Mouse (Mus musculus): ENCODE results near the gene Smad1. TPM values are rescaled to one million over a fixed set of nuclear protein-coding genes. Genes with fewer than 3 reads are reported as not detected.
"Not testable (repeated sequence)": the region's sequence is repeated elsewhere in the genome, so short reads cannot be mapped to it uniquely, and the experiment has no call there.

Gene Smad1
- polyA plus RNA-seq (2014; fragmentation: Nextera tagmentation; extraction: Ambion mirVana): 64.2 and 66.5 TPM in 2 replicates

DNA sequence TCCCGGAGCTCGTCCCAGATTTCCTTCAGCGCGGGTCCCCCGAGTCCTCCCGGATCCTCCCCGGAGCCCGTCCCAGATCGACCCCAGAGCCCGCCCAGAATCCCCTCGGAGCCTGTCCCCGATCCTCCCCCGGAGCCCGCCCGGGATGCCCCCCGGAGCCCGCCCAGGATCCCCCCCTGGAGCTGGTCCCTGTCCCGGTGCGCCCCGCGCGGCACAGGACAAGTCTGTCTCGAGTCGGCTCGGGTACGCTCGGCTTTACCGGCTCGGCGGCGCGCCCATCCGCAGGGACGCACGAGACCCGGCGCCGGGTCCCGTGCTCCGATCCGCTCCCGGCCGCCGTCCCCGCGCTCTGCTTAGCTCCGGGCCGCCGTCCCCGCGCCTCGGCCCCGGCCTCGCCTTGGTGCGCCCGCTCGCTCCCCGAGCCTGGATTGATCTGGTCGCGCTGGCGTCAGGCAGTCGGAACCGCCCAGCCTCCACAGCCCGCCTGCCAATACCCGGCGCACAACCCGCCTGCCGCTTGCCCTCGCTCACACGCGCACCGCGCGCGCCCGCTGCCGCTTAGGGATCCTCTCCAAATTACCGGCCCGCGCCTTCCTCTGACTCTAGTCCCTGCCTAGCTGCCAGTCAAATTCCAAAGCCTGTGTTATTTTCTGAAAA is at the start of gene Smad1:
Gene Smad1 (minus strand): TSS at position 525 of the 657 bp plus-strand sequence.
- peak within 1 kb of the TSS; percentile 97 for H3K9ac ChIP-seq (ENCODE audit: low read length)
- peak within 1 kb of the TSS; percentile 86 for H3K4me3 ChIP-seq (ENCODE audit: low read depth, low read length)
- no peaks in the 10 kb centered on the region for H3K36me3 ChIP-seq (ENCODE audit: control insufficient read depth, insufficient read depth, low read length)
- H3K4me1 ChIP-seq (ENCODE audit: control insufficient read depth, insufficient read depth, low read length): peaks cover 13% of the 10 kb centered on the region
- no peaks in the 10 kb centered on the region for H3K27me3 ChIP-seq (replicated peaks; ENCODE audit: control insufficient read depth, insufficient read depth, low read length)
- no peaks in the 10 kb centered on the region for H3K9me3 ChIP-seq (replicated peaks; ENCODE audit: control insufficient read depth, low read length)
- under 1% methylated on average over 58 of the region's 80 CpGs for WGBS
- ATAC-seq: peak; percentile 95
- DNase-seq (ENCODE audit: low spot score): peak; percentile 96
- H3K4me2 ChIP-seq (ENCODE audit: low read length): peak within 1 kb of the TSS; percentile 79
- peak within 1 kb of the TSS; percentile 97 for H3K27ac ChIP-seq (ENCODE audit: low read depth, low read length)

DNA sequence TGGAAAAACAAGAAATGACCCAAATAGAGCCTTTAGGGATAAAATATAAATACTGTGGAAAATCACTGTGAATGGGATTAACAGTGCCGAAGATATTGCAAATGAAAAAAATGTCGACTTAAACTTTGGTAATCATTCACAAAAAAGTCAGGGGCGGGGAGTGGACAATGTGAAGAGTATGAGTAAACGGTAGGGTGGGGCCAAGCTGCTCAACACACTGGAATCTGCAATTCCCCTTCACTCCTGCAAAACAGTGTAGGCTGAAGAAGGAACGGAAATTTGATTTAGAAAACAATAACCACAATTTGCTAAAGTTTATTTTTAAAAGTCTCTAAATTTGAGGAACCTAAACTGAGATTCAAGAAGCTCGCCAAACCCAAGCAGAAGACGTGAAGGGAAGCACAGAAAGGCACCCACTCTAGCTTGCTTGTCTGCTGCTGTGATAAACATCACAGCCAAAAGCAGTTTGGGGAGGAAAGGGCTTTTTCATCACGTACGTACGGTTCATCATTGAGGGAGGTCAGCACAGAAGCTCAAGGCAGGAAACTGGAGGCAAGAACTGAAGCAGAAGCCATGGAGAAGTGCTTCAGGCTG is 48.0 kb upstream of the Smad1 start:
- Histone ChIP-seq H3K27me3 (replicated peaks; ENCODE audit: control insufficient read depth, insufficient read depth, low read length) (no peaks in the 10 kb centered on the region), H3K9ac (ENCODE audit: low read length) (no peak overlapping the region), H3K27ac (ENCODE audit: low read depth, low read length) (no peak overlapping the region), H3K4me2 (ENCODE audit: low read length) (no peak overlapping the region), H3K36me3 (ENCODE audit: control insufficient read depth, insufficient read depth, low read length) (no peaks in the 10 kb centered on the region), H3K9me3 (replicated peaks; ENCODE audit: control insufficient read depth, low read length) (no peaks in the 10 kb centered on the region), H3K4me1 (ENCODE audit: control insufficient read depth, insufficient read depth, low read length) (no peaks in the 10 kb centered on the region), H3K4me3 (ENCODE audit: low read depth, low read length) (no peak overlapping the region)
- ATAC-seq (no peak), DNase-seq (ENCODE audit: low spot score) (no peak)
- WGBS: 90% methylated on average over 10 of the region's 10 CpGs

DNA sequence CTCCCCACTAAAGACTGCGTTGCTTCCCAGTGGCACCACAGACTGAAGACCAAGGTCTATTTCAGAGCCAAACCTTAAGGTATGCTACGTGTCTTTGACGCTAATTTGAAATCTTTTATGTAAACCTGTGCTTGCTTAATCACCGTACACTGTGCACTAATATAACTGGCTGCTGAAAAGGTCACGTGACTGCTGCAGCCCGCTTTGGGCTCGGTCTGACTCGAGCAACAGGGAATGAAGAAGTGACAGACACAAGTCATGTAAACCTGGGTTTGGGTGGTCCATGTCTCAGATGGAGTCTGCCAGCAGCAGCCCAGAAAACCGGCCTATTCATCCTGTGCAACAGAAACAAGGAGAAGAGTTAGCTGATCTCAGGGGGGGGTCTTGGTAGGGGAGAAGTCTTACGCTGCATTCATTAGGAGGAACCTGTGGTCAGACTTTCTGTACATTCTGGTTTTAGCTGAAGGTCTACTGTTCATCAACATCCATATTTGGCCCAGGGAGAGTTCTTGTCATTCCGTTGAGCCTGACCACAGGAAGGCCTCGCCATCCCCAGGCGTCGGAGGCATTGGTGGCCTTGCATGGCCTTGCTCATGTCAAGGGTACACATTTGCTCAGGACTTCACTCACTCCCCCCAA is 44.3 kb upstream of the Smad1 start:
- no peak overlapping the region for H3K27ac ChIP-seq (ENCODE audit: low read depth, low read length)
- no peaks in the 10 kb centered on the region for H3K4me1 ChIP-seq (ENCODE audit: control insufficient read depth, insufficient read depth, low read length)
- H3K4me3 ChIP-seq (ENCODE audit: low read depth, low read length): no peak overlapping the region
- DNase-seq (ENCODE audit: low spot score): no peak
- no peak overlapping the region for H3K9ac ChIP-seq (ENCODE audit: low read length)
- H3K36me3 ChIP-seq (ENCODE audit: control insufficient read depth, insufficient read depth, low read length): no peaks in the 10 kb centered on the region
- ATAC-seq: no peak
- no peaks in the 10 kb centered on the region for H3K9me3 ChIP-seq (replicated peaks; ENCODE audit: control insufficient read depth, low read length)
- WGBS: 78% methylated on average over 14 of the region's 14 CpGs
- H3K27me3 ChIP-seq (replicated peaks; ENCODE audit: control insufficient read depth, insufficient read depth, low read length): no peaks in the 10 kb centered on the region
- H3K4me2 ChIP-seq (ENCODE audit: low read length): no peak overlapping the region

DNA sequence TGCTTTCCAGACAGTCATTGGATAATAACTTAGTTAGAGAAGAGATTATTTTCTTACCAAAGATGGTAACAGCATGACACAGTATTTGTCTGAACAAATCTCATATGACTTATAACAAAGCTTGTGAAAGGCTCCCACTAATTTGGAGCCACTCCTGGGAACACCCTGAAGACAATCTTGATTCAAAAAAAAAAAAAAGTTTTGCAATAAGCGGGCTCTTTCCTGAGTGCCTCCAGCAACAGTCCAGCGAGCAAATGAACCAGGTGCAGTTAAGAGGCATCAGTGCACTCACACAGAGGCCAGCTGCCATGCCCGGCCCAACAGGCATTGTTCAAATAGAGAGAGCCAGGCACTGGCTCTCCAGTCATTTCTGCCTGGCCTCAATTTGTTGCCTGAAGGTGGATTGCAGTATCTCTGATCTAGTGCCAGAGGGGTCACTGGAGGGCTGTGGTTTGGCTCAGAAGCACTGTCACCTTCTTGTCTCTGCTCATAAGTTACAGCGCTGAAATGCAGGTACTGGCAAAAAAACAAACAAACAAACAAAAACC is 34.7 kb upstream of the Smad1 start:
- DNase-seq (ENCODE audit: low spot score): peak; percentile 28
- Histone ChIP-seq H3K27ac (ENCODE audit: low read depth, low read length) (no peak overlapping the region), H3K27me3 (replicated peaks; ENCODE audit: control insufficient read depth, insufficient read depth, low read length) (no peaks in the 10 kb centered on the region), H3K9me3 (replicated peaks; ENCODE audit: control insufficient read depth, low read length) (no peaks in the 10 kb centered on the region), H3K4me2 (ENCODE audit: low read length) (no peak overlapping the region), H3K4me1 (ENCODE audit: control insufficient read depth, insufficient read depth, low read length) (no peaks in the 10 kb centered on the region), H3K36me3 (ENCODE audit: control insufficient read depth, insufficient read depth, low read length) (no peaks in the 10 kb centered on the region), H3K9ac (ENCODE audit: low read length) (no peak overlapping the region), H3K4me3 (ENCODE audit: low read depth, low read length) (no peak overlapping the region)
- WGBS: 36% methylated on average over 4 of the region's 4 CpGs
- ATAC-seq: no peak; the same call in 1 of the 2 replicates

DNA sequence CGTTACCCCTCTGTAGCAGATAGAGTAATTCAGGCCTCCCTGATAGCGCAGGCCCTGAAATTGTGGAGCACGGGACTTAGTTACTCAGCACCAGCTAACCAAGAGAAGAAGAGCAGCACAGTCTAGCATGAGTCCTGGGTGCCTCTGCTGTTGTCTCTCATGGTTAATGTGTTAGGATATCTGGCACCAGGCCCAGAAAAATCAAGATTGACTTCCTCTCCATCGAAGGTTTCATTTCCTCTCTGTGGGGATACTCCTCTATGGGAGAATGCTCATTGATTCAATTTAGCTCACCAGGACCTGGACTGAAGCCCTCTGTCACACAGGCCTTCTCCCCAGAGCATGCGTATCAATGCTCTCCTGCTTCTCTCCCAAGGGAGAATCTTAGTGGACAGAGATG is 15.6 kb upstream of the Smad1 start:
- H3K9me3 ChIP-seq (replicated peaks; ENCODE audit: control insufficient read depth, low read length): no peaks in the 10 kb centered on the region
- no peak overlapping the region for H3K9ac ChIP-seq (ENCODE audit: low read length)
- ATAC-seq (no peak), DNase-seq (ENCODE audit: low spot score) (no peak)
- WGBS: 83% methylated on average over 5 of the region's 5 CpGs
- H3K4me2 ChIP-seq (ENCODE audit: low read length): no peak overlapping the region
- H3K4me3 ChIP-seq (ENCODE audit: low read depth, low read length): no peak overlapping the region
- H3K36me3 ChIP-seq (ENCODE audit: control insufficient read depth, insufficient read depth, low read length): no peaks in the 10 kb centered on the region
- H3K4me1 ChIP-seq (ENCODE audit: control insufficient read depth, insufficient read depth, low read length): no peaks in the 10 kb centered on the region
- H3K27ac ChIP-seq (ENCODE audit: low read depth, low read length): no peak overlapping the region
- no peaks in the 10 kb centered on the region for H3K27me3 ChIP-seq (replicated peaks; ENCODE audit: control insufficient read depth, insufficient read depth, low read length)

DNA sequence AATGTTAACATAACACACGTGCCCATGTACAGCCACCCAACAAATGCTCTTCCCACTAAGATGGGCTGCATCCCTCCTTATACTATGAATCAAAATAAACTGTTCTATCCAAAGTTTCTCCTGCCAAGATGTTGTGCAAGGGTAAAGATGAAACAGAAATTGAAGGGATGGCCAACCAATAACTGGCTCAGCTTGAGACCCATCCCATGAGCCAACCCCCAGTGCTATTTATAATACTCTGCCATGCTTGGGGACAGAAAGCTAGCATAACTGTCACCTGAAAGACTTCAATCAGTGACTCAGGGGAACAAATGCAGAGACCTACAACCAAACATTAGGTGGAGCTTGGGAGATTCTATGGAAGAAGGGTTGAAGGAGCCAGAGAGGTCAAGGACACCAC is 11.2 kb upstream of the Smad1 start:
- no peak overlapping the region for H3K4me3 ChIP-seq (ENCODE audit: low read depth, low read length)
- H3K4me2 ChIP-seq (ENCODE audit: low read length): no peak overlapping the region
- no peaks in the 10 kb centered on the region for H3K27me3 ChIP-seq (replicated peaks; ENCODE audit: control insufficient read depth, insufficient read depth, low read length)
- ATAC-seq: no peak
- H3K27ac ChIP-seq (ENCODE audit: low read depth, low read length): no peak overlapping the region
- H3K9ac ChIP-seq (ENCODE audit: low read length): no peak overlapping the region
- 81% methylated on average over 1 of the region's 1 CpGs for WGBS
- no peaks in the 10 kb centered on the region for H3K9me3 ChIP-seq (replicated peaks; ENCODE audit: control insufficient read depth, low read length)
- DNase-seq (ENCODE audit: low spot score): no peak
- H3K36me3 ChIP-seq (ENCODE audit: control insufficient read depth, insufficient read depth, low read length): no peaks in the 10 kb centered on the region
- no peaks in the 10 kb centered on the region for H3K4me1 ChIP-seq (ENCODE audit: control insufficient read depth, insufficient read depth, low read length)

DNA sequence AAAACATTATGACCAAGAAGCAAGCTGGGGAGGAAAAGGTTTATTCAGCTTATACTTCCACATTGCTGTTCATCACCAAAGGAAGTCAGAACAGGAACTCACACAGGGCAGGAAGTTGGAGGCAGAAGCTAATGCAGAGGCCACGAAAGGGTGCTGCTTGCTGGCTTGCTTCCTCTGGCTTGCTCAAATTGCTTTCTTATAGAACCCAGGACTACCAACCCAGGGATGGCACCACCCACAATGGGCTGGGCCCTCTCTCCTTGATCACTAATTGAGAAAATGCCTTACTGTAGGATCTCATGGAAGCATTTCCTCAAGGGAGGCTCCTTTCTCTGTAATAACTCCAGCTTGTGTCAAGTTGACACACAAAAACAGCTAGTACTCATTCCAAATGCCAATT is 8.0 kb upstream of the Smad1 start:
- not testable (repeated sequence) for ATAC-seq; H3K4me3 ChIP-seq (ENCODE audit: low read depth, low read length); H3K4me2 ChIP-seq (ENCODE audit: low read length); H3K4me1 ChIP-seq (ENCODE audit: control insufficient read depth, insufficient read depth, low read length); H3K9me3 ChIP-seq (replicated peaks; ENCODE audit: control insufficient read depth, low read length); H3K27me3 ChIP-seq (replicated peaks; ENCODE audit: control insufficient read depth, insufficient read depth, low read length); H3K9ac ChIP-seq (ENCODE audit: low read length); H3K36me3 ChIP-seq (ENCODE audit: control insufficient read depth, insufficient read depth, low read length); H3K27ac ChIP-seq (ENCODE audit: low read depth, low read length); DNase-seq (ENCODE audit: low spot score)
- 74% methylated on average over 1 of the region's 1 CpGs for WGBS

DNA sequence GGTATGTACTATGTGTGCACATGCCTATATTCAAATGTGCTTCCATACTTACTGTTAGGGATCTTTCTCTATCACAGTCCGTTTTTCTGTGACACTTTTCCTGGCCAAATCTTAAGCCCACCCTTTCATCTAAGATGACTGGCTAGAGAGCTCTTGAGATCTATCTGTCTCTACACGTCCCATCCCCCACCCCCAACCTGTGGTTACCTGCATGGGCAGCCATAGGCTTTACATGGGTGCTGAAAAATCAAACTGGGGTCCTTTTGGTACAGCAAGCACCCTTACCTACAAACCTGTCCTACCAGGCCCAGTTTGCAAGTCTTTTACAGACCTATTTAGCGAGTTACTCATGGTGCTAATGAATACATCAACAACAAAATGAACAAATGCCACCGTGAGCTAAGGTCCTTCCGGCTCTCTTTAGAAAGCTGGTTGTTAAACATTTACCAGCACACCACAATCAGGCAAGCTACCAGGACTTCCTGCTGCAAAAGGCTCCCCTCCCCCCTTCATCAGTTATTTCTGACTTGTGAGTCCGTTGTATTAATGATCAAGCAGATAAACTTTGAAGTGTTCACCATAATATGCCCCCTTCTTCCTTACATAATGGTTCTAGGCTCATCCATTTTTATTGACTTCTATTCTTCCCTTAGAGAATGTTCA is 5.7 kb upstream of the Smad1 start:
- H3K36me3 ChIP-seq (ENCODE audit: control insufficient read depth, insufficient read depth, low read length): no peaks in the 10 kb centered on the region
- no peak overlapping the region for H3K4me2 ChIP-seq (ENCODE audit: low read length)
- WGBS: 84% methylated on average over 6 of the region's 6 CpGs
- no peak overlapping the region for H3K4me3 ChIP-seq (ENCODE audit: low read depth, low read length)
- DNase-seq (ENCODE audit: low spot score): no peak
- H3K9ac ChIP-seq (ENCODE audit: low read length): no peak overlapping the region
- H3K4me1 ChIP-seq (ENCODE audit: control insufficient read depth, insufficient read depth, low read length): no peaks in the 10 kb centered on the region
- ATAC-seq: no peak
- no peaks in the 10 kb centered on the region for H3K27me3 ChIP-seq (replicated peaks; ENCODE audit: control insufficient read depth, insufficient read depth, low read length)
- H3K9me3 ChIP-seq (replicated peaks; ENCODE audit: control insufficient read depth, low read length): no peaks in the 10 kb centered on the region
- no peak overlapping the region for H3K27ac ChIP-seq (ENCODE audit: low read depth, low read length)
